Mouse (Mus musculus): Measurements from ENCODE around the gene Itgb1bp1. TPM values are rescaled to one million over a fixed set of nuclear protein-coding genes. Genes with fewer than 3 reads are reported as not detected.
A peak's percentile ranks its signal among the peaks of the same experiment; 100 is the strongest.

Gene Itgb1bp1
- polyA plus RNA-seq, 1 experiment from 2014 or later = 40.3 TPM

DNA sequence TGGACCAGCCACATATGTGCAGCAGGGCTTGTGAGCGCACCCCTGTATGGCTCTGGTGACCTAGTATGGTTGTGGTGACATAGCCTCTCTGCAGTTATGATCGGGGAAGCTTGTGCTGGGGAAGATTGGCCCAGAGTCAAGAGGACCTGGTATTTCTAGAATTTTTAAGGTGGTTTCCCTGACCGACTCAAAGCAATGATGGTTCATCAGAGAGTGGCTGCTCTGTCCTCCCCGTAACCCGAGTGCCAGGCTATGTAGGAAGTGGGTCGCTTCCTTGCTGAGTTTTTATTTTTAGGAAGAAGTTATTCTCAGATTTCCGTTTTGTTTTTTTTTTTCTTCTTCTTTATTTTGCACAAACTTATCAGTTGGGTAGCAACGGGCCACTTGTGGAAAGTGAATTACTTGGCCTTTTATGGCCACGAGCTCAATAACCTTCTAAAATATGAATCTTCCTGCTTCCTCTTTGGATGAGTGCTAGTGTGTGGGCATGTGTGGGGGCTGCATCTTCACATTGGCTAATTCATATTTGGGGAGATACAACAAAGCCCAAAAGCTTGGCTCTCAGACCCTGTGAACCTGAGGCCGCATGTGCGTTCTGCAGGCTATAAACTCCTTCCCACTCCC lies 77.8 kb downstream of the Itgb1bp1 start:
- WGBS = 92% methylated on average over 11 of the region's 11 CpGs
- H3K4me1 ChIP-seq (replicated peaks) = peaks cover 23% of the 10 kb centered on the region
- peaks cover 58% of the 10 kb centered on the region for H3K36me3 ChIP-seq
- H3K9ac ChIP-seq (replicated peaks) = no peak overlapping the region
- no peaks in the 10 kb centered on the region for H3K9me3 ChIP-seq
- H3K27me3 ChIP-seq = no peaks in the 10 kb centered on the region
- H3K27ac ChIP-seq = no peak overlapping the region
- no peak overlapping the region for H3K4me2 ChIP-seq (replicated peaks)
- ATAC-seq = no peak
- H3K4me3 ChIP-seq (replicated peaks) = no peak overlapping the region

DNA sequence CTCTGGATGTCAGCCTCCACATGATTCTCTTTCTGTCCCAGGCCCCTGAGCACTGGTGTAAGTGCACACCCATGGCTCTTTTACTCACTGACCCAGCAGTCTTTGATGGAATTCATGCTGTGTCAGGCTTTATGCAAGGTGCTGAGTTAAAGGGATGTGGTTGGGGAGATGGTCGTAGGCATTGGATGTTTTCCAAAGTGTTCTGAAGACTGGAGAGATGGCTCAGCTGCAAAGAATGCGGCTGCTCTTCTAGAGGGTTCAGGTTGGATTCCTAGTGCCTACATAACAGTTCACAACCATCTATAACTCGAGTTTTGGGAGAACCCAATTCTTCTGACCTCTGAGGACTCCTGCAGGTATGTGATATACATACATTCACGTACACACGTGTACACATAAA lies 78.7 kb downstream of the Itgb1bp1 start:
- no peak overlapping the region for H3K4me2 ChIP-seq (replicated peaks)
- H3K27ac ChIP-seq = no peak overlapping the region
- WGBS = 95% methylated on average over 5 of the region's 5 CpGs
- no peaks in the 10 kb centered on the region for H3K27me3 ChIP-seq
- peaks cover 49% of the 10 kb centered on the region for H3K36me3 ChIP-seq
- no peak overlapping the region for H3K4me3 ChIP-seq (replicated peaks)
- H3K9ac ChIP-seq (replicated peaks) = no peak overlapping the region
- H3K9me3 ChIP-seq = no peaks in the 10 kb centered on the region
- H3K4me1 ChIP-seq (replicated peaks) = peaks cover 26% of the 10 kb centered on the region
- ATAC-seq = no peak

DNA sequence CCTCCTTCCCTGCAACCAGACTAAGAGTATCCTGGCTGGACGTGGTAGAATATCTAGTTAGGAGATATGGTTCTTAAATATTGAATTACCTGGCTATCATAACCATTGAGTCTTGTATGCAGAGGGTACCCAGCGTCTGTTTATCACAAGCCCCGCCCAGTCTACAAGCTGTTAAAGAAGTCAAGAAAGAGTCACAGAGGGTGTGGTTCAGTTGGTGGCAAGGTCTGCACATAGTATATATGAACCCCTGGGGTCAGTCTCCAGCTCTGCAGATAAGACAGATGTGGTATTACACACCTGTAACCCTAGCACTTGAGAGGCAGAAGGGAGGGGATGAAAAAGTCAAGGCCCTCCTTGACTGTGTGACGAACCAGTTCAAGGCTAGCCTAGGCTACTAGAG lies 80.3 kb downstream of the Itgb1bp1 start:
- WGBS = over 99% methylated on average over 4 of the region's 4 CpGs
- no peak for ATAC-seq
- Histone ChIP-seq H3K27me3 (no peaks in the 10 kb centered on the region), H3K4me3 (replicated peaks) (no peak overlapping the region), H3K9me3 (no peaks in the 10 kb centered on the region), H3K9ac (replicated peaks) (no peak overlapping the region), H3K4me2 (replicated peaks) (no peak overlapping the region), H3K4me1 (replicated peaks) (peaks cover 26% of the 10 kb centered on the region), H3K36me3 (peaks cover 53% of the 10 kb centered on the region), H3K27ac (no peak overlapping the region)

DNA sequence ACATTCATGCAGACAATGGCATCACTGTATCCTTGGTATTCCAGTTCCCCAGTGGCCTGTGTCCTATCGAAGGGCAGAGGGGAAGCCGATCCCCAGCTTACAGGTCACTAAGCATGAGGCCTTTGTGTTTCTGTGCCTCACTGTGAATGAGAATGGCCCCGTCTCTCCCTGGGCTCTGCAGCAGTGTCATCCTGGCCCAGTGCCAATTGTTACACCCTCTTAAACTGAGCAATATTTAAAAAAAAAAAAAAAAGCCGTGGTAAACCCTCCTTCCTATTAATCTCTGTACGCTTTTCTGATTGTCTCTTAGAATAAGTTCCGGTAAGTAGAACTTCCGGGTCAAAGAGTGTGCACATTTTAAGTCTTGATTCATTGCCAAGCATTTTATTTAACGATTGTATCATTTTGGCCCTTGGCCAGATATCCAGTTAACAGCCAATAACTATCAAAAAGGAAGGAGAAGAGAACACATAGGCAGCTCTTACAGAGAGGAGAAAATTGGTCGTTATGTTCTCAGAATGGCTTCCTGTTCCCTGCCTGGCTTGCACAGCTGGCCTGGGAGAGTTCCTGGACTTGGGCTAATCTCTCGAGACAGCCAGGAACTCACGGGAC lies 81.3 kb downstream of the Itgb1bp1 start:
- Histone ChIP-seq H3K4me2 (replicated peaks) (no peak overlapping the region), H3K9ac (replicated peaks) (no peak overlapping the region), H3K4me3 (replicated peaks) (no peak overlapping the region), H3K36me3 (peaks cover 59% of the 10 kb centered on the region), H3K9me3 (no peaks in the 10 kb centered on the region), H3K27ac (peak overlapping the region; percentile 59), H3K4me1 (replicated peaks) (peaks cover 26% of the 10 kb centered on the region), H3K27me3 (no peaks in the 10 kb centered on the region)
- 29% methylated on average over 11 of the region's 11 CpGs for WGBS
- ATAC-seq = peak; percentile 55; the same call in 1 of the 2 replicates

DNA sequence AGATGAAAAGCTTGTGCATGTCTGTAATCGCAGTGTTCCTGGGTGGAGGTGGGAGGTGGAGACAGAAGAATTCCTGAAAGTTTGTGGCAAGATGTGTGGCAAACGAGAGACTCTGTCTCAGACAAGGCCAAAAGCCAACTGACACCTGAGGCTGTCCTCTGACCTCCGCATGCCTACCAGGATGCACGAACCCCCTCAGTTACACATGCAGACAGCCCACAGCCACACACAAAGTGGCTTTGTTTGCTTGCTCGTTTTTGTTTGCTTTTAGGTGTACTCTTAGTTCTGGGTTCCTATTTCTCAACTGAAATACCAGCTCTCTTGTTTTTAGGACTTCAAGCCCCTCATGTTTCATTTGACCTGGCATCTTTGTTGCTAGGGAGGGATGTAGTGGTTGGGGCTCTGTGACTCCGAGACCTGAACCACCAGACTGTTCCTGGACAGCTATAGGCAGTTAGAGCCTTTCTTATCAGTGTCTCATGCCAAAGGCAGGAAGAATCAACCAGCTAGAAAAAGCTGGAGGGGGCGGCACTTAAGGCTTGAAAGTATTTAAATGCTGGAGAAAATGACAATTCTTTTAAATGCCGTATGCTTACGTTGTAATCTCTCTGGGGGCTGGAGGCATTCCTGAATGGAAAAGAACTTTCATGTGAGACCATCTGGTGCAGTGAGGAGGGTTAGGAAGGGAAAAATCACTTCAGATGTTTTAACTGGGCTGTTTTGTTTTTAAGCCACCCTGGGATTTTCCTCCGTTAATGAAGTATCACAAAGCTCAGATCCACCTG lies 84.4 kb downstream of the Itgb1bp1 start:
- no peak for ATAC-seq
- WGBS = 80% methylated on average over 10 of the region's 10 CpGs
- H3K9ac ChIP-seq (replicated peaks) = no peak overlapping the region
- H3K36me3 ChIP-seq = peaks cover 38% of the 10 kb centered on the region
- H3K9me3 ChIP-seq = no peaks in the 10 kb centered on the region
- H3K4me1 ChIP-seq (replicated peaks) = peaks cover 23% of the 10 kb centered on the region
- H3K4me2 ChIP-seq (replicated peaks) = no peak overlapping the region
- no peak overlapping the region for H3K4me3 ChIP-seq (replicated peaks)
- no peak overlapping the region for H3K27ac ChIP-seq
- no peaks in the 10 kb centered on the region for H3K27me3 ChIP-seq

DNA sequence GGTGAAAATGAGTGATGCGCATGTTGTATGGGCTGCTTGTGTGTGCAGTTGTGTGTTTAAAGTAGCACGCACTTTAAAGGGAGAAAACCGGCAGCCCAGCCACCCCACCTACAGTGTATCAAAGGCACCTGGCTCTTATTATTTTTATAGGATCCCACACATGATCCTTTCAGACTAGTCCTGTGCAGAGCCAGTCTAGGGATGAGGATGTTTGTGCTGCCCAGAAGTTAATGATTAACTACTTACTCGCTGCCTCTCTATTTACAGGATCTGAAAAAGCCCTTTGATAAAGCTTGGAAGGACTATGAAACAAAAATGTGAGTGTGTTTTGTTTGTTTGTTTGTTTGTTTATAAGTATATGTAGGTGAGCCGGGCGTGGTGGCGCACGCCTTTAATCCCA lies 85.5 kb downstream of the Itgb1bp1 start:
- H3K27me3 ChIP-seq = no peaks in the 10 kb centered on the region
- no peak overlapping the region for H3K4me3 ChIP-seq (replicated peaks)
- H3K4me2 ChIP-seq (replicated peaks) = no peak overlapping the region
- no peak overlapping the region for H3K27ac ChIP-seq
- no peaks in the 10 kb centered on the region for H3K9me3 ChIP-seq
- H3K4me1 ChIP-seq (replicated peaks) = peaks cover 23% of the 10 kb centered on the region
- 97% methylated on average over 8 of the region's 8 CpGs for WGBS
- H3K9ac ChIP-seq (replicated peaks) = no peak overlapping the region
- peaks cover 27% of the 10 kb centered on the region for H3K36me3 ChIP-seq
- ATAC-seq = no peak

DNA sequence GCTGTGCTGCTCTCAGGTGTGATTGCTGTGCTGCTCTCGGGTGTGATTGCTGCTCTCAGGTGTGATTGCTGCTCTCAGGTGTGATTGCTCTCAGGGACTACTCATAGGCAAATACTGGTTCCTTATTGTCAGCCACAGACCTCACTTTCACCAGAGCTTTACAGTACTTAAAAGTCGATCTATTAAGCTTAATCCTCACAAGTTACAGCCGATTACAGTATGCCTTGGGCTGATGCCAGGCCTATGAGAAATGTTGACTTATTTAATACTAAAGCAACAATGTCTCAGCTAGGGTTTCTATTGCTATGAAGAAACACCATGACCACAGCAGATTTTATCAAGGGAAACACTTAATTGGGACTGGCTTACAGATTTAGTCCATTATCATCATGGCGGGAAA lies 89.7 kb downstream of the Itgb1bp1 start:
- 93% methylated on average over 4 of the region's 4 CpGs for WGBS
- H3K27ac ChIP-seq = no peak overlapping the region

DNA sequence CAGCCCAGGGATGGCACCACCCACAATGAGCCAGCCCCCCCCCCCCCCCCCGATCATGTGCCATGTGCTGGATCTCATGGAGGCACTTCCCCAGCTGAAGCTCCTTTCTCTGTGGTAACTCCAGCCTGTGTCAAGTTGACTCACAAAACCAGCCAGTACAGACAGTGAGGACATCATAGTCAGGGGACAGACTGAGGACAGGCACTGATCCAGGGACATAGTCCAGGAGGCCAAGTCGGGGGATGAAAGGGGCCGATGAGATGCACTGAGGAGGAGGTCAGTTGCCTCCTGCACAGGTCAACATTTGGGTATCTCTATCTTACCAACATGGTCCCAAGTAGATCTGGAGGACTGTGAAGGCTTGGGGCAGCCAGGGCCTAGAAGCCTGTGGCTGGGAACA lies 90.6 kb downstream of the Itgb1bp1 start:
- WGBS = 91% methylated on average over 3 of the region's 3 CpGs
- no peak overlapping the region for H3K27ac ChIP-seq
- no peak overlapping the region for H3K4me2 ChIP-seq (replicated peaks)
- H3K9ac ChIP-seq (replicated peaks) = no peak overlapping the region
- H3K4me1 ChIP-seq (replicated peaks) = no peaks in the 10 kb centered on the region; the same call in 1 of the 2 replicates
- ATAC-seq = no peak
- peaks cover 15% of the 10 kb centered on the region for H3K36me3 ChIP-seq
- no peak overlapping the region for H3K4me3 ChIP-seq (replicated peaks)
- H3K27me3 ChIP-seq = no peaks in the 10 kb centered on the region
- no peaks in the 10 kb centered on the region for H3K9me3 ChIP-seq

More for the DNA sequence above, 89.7 kb downstream of the Itgb1bp1 start:
- Histone ChIP-seq H3K36me3 (peaks cover 18% of the 10 kb centered on the region), H3K4me2 (replicated peaks) (no peak overlapping the region), H3K9ac (replicated peaks) (no peak overlapping the region), H3K4me1 (replicated peaks) (no peaks in the 10 kb centered on the region; the same call in 1 of the 2 replicates), H3K27me3 (no peaks in the 10 kb centered on the region), H3K4me3 (replicated peaks) (no peak overlapping the region), H3K9me3 (no peaks in the 10 kb centered on the region)
- ATAC-seq = no peak

DNA sequence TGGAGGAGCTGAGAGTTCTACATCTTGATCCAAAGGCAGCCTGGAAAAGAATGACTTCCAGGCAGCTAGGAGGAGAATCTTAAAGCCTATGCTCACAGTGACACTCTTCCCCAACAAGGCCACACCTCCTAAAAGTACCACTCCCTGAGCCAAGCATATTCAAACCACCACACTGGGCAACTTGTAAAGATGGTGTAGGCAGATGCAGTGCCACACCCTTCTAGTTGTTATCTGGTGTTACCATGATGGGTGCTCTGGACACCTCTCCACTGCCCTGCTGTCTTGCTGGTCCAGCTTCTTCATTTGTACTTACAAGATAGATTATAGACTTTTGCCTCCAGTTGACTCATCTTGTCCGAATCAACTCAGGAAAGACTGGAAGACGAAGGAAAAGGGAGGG lies 94.5 kb downstream of the Itgb1bp1 start:
- no peak overlapping the region for H3K9ac ChIP-seq (replicated peaks)
- 92% methylated on average over 2 of the region's 2 CpGs for WGBS
- no peaks in the 10 kb centered on the region for H3K4me1 ChIP-seq (replicated peaks)
- H3K9me3 ChIP-seq = no peaks in the 10 kb centered on the region
- H3K27me3 ChIP-seq = no peaks in the 10 kb centered on the region
- H3K4me2 ChIP-seq (replicated peaks) = no peak overlapping the region
- ATAC-seq = no peak
- H3K4me3 ChIP-seq (replicated peaks) = no peak overlapping the region
- H3K27ac ChIP-seq = no peak overlapping the region
- H3K36me3 ChIP-seq = peaks cover 16% of the 10 kb centered on the region; the same call in 1 of the 2 replicates

Other genes starting within 250 kb of the Itgb1bp1 start
- 116 and 119 TPM in 2 replicates for gene Cpsf3, start 893 bp downstream of the Itgb1bp1 start, polyA plus RNA-seq (2015; fragmentation: Nextera tagmentation; extraction: Ambion mirVana)
- gene Iah1, start 30.1 kb upstream of the Itgb1bp1 start, polyA plus RNA-seq (2015; fragmentation: Nextera tagmentation; extraction: Ambion mirVana) = 44.7 and 45.1 TPM in 2 replicates
- 21.0 and 23.0 TPM in 2 replicates for gene Adam17, start 87.3 kb upstream of the Itgb1bp1 start, polyA plus RNA-seq (2015; fragmentation: Nextera tagmentation; extraction: Ambion mirVana)
- gene Ywhaq, start 131.4 kb upstream of the Itgb1bp1 start, polyA plus RNA-seq (2015; fragmentation: Nextera tagmentation; extraction: Ambion mirVana) = 1,158 and 1,235 TPM in 2 replicates

Data from midbrain, embryonic 13.5 days (tissue).